Mouse (Mus musculus): ENCODE results near the gene E4f1.

The E4f1 gene

GRCm38 (mm10) chr17:24414230-24414976 is 55.7 kb downstream of the E4f1 start, which contains the start of gene Rnps1:
TSS of gene Rnps1 (plus strand) at chr17:24414565.
- peak; percentile 88 to 91 for DNase-seq

DNA sequence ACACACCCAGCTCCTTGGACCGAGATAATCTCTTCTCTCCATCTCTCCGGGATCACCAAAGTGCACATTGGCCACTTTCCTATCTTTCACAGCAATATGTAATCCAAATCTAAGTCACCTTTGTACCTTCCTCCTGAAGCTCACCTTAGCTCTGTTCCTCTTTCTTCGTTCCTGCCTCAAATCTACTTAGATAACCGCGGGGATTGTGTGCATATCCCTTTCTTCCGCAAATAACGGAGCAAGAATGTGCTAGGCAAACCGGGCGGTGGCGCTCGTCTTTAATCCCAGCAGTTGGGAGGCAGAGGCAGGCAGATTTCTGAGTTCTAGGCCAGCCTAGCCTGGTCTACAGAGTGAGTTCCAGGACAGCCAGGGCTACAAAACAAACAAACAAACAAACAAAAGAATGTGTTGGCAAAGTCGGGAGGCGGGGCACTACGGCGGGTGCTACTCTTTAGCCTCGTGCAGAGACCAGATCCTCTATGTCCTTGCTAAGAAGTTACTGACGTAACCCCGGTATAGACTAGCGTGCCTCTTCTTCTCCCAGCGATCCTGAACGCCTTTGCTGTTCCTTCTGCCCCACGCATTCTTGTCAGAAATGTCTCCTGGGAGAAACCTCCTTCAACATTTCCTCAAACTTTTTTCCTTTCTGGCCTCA is 56.4 kb downstream of the E4f1 start:
- peak; percentile 49 to 54 for DNase-seq

- no peak for DNase-seq
These were observed 62.9 kb downstream of the E4f1 start for GRCm38 (mm10) chr17:24407116-24407803.

- no peak for DNase-seq
These were observed 67.7 kb downstream of the E4f1 start for GRCm38 (mm10) chr17:24402371-24402770.

DNA sequence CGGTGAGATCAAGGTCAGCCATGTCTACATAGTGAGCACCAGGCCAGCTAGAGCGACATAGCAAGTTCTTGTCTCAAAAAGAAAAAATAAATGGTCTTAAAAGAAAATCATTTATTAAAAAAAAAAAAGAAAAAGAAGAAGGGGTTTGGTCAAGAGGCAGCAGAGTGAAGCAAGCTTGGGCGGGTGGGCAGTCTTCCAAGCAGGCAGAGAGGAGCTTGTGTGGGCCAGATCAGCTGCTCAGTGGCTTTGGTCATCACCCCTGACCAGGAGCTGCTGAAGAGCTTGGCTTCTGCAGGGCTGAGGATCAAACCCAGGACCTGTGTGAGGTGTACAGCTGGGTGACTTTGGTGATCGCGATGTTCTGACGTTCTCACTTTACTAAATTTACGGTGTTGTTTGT is 75.7 kb downstream of the E4f1 start:
- no peak for DNase-seq

All from thymus, postnatal 36 days (tissue).